Comparison of ENCODE assay signal across 27 mouse cellular contexts in genomic region chr8:57595853-57596252, GRCm38 (mm10). TPM values are rescaled to one million over a fixed set of nuclear protein-coding genes. Genes with fewer than 3 reads are reported as not detected.
DNase-seq lines count a peak whose midpoint lies in the region; ATAC-seq and TF ChIP-seq lines count a peak whose summit lies in the region.
"Had no signal": no experiment of that assay in that cellular context is flagged by ENCODE, and none has a peak within 500 bp of the region (broad histone marks: within the 10 kb centered on the region; RNA-seq: fewer than 3 reads in every experiment).

No protein-coding gene starts in this region.

- DNase-seq in hindbrain, embryonic 10.5 days (ENCODE audit: low spot score), result no peak
- DNase-seq in midbrain, embryonic 11.5 days (ENCODE audit: low spot score, missing footprints), result no peak
- DNase-seq in left cerebral cortex, postnatal 25 days (ENCODE audit: low spot score in 2 of 2), result no peak
- DNase-seq: adrenal gland, postnatal 25 days; cerebellum, adult 9-10 months; gastrocnemius, adult 2 months; heart, postnatal 10 days; kidney, adult 8-10 months; kidney, postnatal 4 days; layer of hippocampus, postnatal 36 days; liver, embryonic 13.5 days; lung, adult 18-20 months; lung, postnatal 4 days; right cerebral cortex, adult 18-20 months; right cerebral cortex, postnatal 4 days had no signal

- no peak for TF ChIP-seq POLR2A in bone marrow macrophage, adult 2 months (IDR thresholded peaks at IDR 0.05; ENCODE audit: borderline replicate concordance, low read depth, low read length)

- no peaks in the 10 kb centered on the region for H3K36me3 ChIP-seq in hindbrain, embryonic 12.5 days
- no peaks in the 10 kb centered on the region for H3K36me3 ChIP-seq in hindbrain, embryonic 10.5 days
- H3K36me3 ChIP-seq in midbrain, embryonic 11.5 days (ENCODE audit: control insufficient read depth, insufficient read depth, low read length), result no peaks in the 10 kb centered on the region
- H3K36me3 ChIP-seq: embryonic facial prominence, embryonic 13.5 days; heart, embryonic 13.5 days; limb, embryonic 10.5 days; limb, embryonic 15.5 days; liver, embryonic 13.5 days had no signal

- H3K27me3 ChIP-seq in hindbrain, embryonic 12.5 days, result no peaks in the 10 kb centered on the region
- no peaks in the 10 kb centered on the region for H3K27me3 ChIP-seq in hindbrain, embryonic 10.5 days (ENCODE audit: insufficient read depth, poor library complexity, severe bottlenecking)
- H3K27me3 ChIP-seq in midbrain, embryonic 11.5 days (ENCODE audit: control insufficient read depth, insufficient read depth, low read length), result no peaks in the 10 kb centered on the region
- H3K27me3 ChIP-seq: CH12.LX; embryonic facial prominence, embryonic 13.5 days; limb, embryonic 15.5 days; liver, embryonic 13.5 days had no signal

- intact Hi-C loops in left cerebral cortex, postnatal 25 days (cut with DNase I), result no loop called here

- H3K9ac ChIP-seq in hindbrain, embryonic 12.5 days, result no peak overlapping the region
- no peak overlapping the region for H3K9ac ChIP-seq in midbrain, embryonic 11.5 days (ENCODE audit: low read length)
- H3K9ac ChIP-seq: embryonic facial prominence, embryonic 13.5 days; heart, embryonic 13.5 days; limb, embryonic 15.5 days; liver, embryonic 13.5 days had no signal

- H3K4me3 ChIP-seq in hindbrain, embryonic 12.5 days, result no peak overlapping the region
- no peak overlapping the region for H3K4me3 ChIP-seq in hindbrain, embryonic 10.5 days
- no peak overlapping the region for H3K4me3 ChIP-seq in bone marrow macrophage, adult 2 months (ENCODE audit: insufficient read depth, low read length)
- H3K4me3 ChIP-seq in midbrain, embryonic 11.5 days (ENCODE audit: low read depth, low read length), result no peak overlapping the region
- H3K4me3 ChIP-seq: embryonic facial prominence, embryonic 13.5 days; gastrocnemius, adult 2 months; heart, embryonic 13.5 days; limb, embryonic 10.5 days; limb, embryonic 15.5 days; liver, embryonic 13.5 days had no signal

- H3K9me3 ChIP-seq in hindbrain, embryonic 12.5 days (replicated peaks), result no peaks in the 10 kb centered on the region
- H3K9me3 ChIP-seq in hindbrain, embryonic 10.5 days, result no peaks in the 10 kb centered on the region
- H3K9me3 ChIP-seq in midbrain, embryonic 11.5 days (ENCODE audit: control insufficient read depth, low read length), result no peaks in the 10 kb centered on the region
- H3K9me3 ChIP-seq: embryonic facial prominence, embryonic 13.5 days; heart, embryonic 13.5 days; limb, embryonic 10.5 days; limb, embryonic 15.5 days; liver, embryonic 13.5 days had no signal

- H3K4me2 ChIP-seq in hindbrain, embryonic 12.5 days (replicated peaks), result no peak overlapping the region
- H3K4me2 ChIP-seq in midbrain, embryonic 11.5 days, result no peak overlapping the region
- H3K4me2 ChIP-seq: embryonic facial prominence, embryonic 13.5 days; heart, embryonic 13.5 days; limb, embryonic 15.5 days; liver, embryonic 13.5 days had no signal

- ATAC-seq in hindbrain, embryonic 12.5 days (ENCODE audit: low FRiP score), result 0 out of 2 replicates have a peak, but pooled peaks have one; percentile 26
- peak; percentile 68 for ATAC-seq in megakaryocyte, adult 5-6 weeks (ENCODE audit: poor library complexity, severe bottlenecking)
- no peak for ATAC-seq in midbrain, embryonic 11.5 days (ENCODE audit: low FRiP score)
- ATAC-seq: intestine, embryonic 16.5 days; lung, postnatal 0 days; midbrain, embryonic 16.5 days had no signal

- 54% methylated on average over 3 of the region's 3 CpGs for WGBS in hindbrain, embryonic 12.5 days
- 63% methylated on average over 3 of the region's 3 CpGs for WGBS in hindbrain, embryonic 10.5 days
- WGBS in midbrain, embryonic 11.5 days, result 68% methylated on average over 3 of the region's 3 CpGs

- peaks cover 11% of the 10 kb centered on the region; the same call in 1 of the 2 replicates for H3K4me1 ChIP-seq in hindbrain, embryonic 12.5 days
- H3K4me1 ChIP-seq in hindbrain, embryonic 10.5 days (replicated peaks), result peaks cover 10% of the 10 kb centered on the region
- peaks cover 38% of the 10 kb centered on the region for H3K4me1 ChIP-seq in bone marrow macrophage, adult 2 months (ENCODE audit: control insufficient read depth, insufficient read depth, low read length)
- no peaks in the 10 kb centered on the region for H3K4me1 ChIP-seq in midbrain, embryonic 11.5 days (ENCODE audit: control insufficient read depth, insufficient read depth, low read length)

- TF ChIP-seq CTCF in bone marrow macrophage, adult 2 months (IDR thresholded peaks at IDR 0.05; ENCODE audit: low read depth, low read length), result no peak

- H3K27ac ChIP-seq in hindbrain, embryonic 12.5 days, result no peak overlapping the region
- no peak overlapping the region for H3K27ac ChIP-seq in hindbrain, embryonic 10.5 days
- H3K27ac ChIP-seq in bone marrow macrophage, adult 2 months (ENCODE audit: insufficient read depth, low read depth, low read length), result peak overlapping the region; percentile 43
- H3K27ac ChIP-seq in midbrain, embryonic 11.5 days (ENCODE audit: low read depth, low read length), result no peak overlapping the region
- H3K27ac ChIP-seq: embryonic facial prominence, embryonic 13.5 days; gastrocnemius, adult 2 months; heart, embryonic 13.5 days; kidney, postnatal 0 days; limb, embryonic 10.5 days; limb, embryonic 15.5 days; liver, embryonic 13.5 days had no signal

RNA-seq across cellular contexts. Expression of gene Galnt7, which starts 57.0 kb away (rescaled TPM):
- 17.0 and 17.8 TPM in 2 replicates for polyA plus RNA-seq in hindbrain, embryonic 12.5 days (2016; fragmentation: Nextera tagmentation; extraction: Ambion mirVana)
- 14.7 and 23.6 TPM in 2 replicates for polyA plus RNA-seq in hindbrain, embryonic 10.5 days (2016; fragmentation: Nextera tagmentation; extraction: Ambion mirVana)
- 24.7 and 25.3 TPM in 2 replicates for polyA plus RNA-seq in bone marrow macrophage, adult 2 months (2012; ENCODE audit: insufficient read depth, insufficient read length, missing spikeins)
- total RNA-seq in megakaryocyte, adult 5-6 weeks (2015), result 12.3 and 16.4 TPM in 2 replicates
- total RNA-seq in megakaryocyte, adult 5-6 weeks (2017), result 13.0 and 18.1 TPM in 2 replicates
- polyA plus RNA-seq in midbrain, embryonic 11.5 days (2014; fragmentation: Nextera tagmentation; extraction: Ambion mirVana), result 16.7 and 16.9 TPM in 2 replicates
- total RNA-seq in left cerebral cortex, postnatal 25 days (2021), result 10 to 100 TPM; 10.2 to 10.6 TPM
